Mouse (Mus musculus): ENCODE results near the gene Gm5431. TPM values are rescaled to one million over a fixed set of nuclear protein-coding genes. Genes with fewer than 3 reads are reported as not detected.

Gene Gm5431
- polyA plus RNA-seq, 1 experiment from 2014 or later: 0.16 TPM

DNA sequence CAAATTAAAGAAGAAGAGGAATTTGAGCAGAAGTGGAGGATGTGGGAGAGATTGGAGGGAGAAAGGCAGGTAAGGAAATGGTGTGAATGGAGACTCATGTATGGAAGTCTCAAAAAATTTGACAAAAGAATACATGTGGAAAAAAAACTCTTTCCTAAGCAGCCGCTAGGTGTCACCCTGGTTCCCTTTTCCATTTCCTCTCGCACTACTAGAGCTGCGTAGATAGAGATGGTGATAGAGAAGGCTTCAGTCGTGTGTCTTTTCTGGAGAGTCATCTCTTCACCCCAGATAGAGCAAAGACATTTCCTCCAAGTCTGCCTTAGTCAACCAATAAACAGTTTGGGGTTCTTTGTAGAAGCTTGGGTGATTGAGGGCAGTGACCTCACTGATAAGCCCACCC lies 27.5 kb downstream of the Gm5431 start:
- Histone ChIP-seq H3K9me3 (replicated peaks; ENCODE audit: control insufficient read depth, low read length) (no peaks in the 10 kb centered on the region), H3K9ac (ENCODE audit: low read depth, low read length) (no peak overlapping the region), H3K4me1 (ENCODE audit: control insufficient read depth, insufficient read depth, low read length) (peaks cover 6% of the 10 kb centered on the region), H3K4me3 (ENCODE audit: low read depth, low read length) (no peak overlapping the region), H3K27ac (ENCODE audit: low read depth, low read length) (no peak overlapping the region), H3K4me2 (no peak overlapping the region; the same call in 1 of the 2 replicates), H3K36me3 (ENCODE audit: control insufficient read depth, insufficient read depth, low read length) (no peaks in the 10 kb centered on the region), H3K27me3 (ENCODE audit: control insufficient read depth, insufficient read depth, low read length) (no peaks in the 10 kb centered on the region)
- WGBS (ENCODE audit: insufficient replicate concordance): 1% methylated on average over 4 of the region's 4 CpGs
- ATAC-seq (replicated peaks; ENCODE audit: insufficient number of reproducible peaks, low FRiP score, low TSS enrichment): no peak

DNA sequence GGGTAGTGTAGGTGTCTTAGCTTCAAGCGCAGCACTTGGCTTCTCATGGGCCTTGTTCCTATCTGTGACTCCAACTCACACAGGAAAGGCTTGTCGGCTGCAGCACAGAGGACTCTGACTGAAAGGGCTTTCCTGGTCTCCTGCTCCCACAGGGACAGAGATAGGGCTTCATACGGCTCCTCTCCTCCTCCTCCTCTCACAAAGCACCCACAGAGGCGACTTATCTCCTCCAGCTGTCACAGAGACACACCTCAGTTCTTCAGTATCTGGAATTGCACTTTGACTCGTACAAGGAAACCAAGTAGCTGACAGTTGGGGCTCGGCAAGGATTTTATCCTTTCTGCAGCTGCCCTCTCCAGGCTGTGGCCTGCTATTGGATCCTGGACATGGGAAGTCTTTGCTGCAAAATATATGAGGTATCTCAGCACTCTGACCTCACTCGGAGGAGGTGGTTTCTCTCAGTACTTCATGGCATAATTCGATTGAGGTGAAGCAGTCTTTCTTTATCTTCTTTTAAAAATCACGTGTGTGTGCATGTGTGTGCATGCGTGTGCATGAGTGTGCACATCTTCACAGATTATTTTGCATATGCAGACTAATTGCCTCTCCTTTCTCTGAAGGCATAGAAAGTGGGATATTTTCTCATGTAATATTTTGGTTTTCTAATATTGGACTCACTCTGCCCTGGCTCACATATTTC lies 28.3 kb downstream of the Gm5431 start:
- Histone ChIP-seq H3K27ac (ENCODE audit: low read depth, low read length) (no peak overlapping the region), H3K9me3 (replicated peaks; ENCODE audit: control insufficient read depth, low read length) (no peaks in the 10 kb centered on the region), H3K36me3 (ENCODE audit: control insufficient read depth, insufficient read depth, low read length) (no peaks in the 10 kb centered on the region), H3K4me1 (ENCODE audit: control insufficient read depth, insufficient read depth, low read length) (peaks cover 13% of the 10 kb centered on the region), H3K4me2 (no peak overlapping the region), H3K27me3 (ENCODE audit: control insufficient read depth, insufficient read depth, low read length) (no peaks in the 10 kb centered on the region), H3K4me3 (ENCODE audit: low read depth, low read length) (no peak overlapping the region), H3K9ac (ENCODE audit: low read depth, low read length) (no peak overlapping the region)
- WGBS (ENCODE audit: insufficient replicate concordance): 40% methylated on average over 10 of the region's 10 CpGs
- ATAC-seq (replicated peaks; ENCODE audit: insufficient number of reproducible peaks, low FRiP score, low TSS enrichment): no peak

DNA sequence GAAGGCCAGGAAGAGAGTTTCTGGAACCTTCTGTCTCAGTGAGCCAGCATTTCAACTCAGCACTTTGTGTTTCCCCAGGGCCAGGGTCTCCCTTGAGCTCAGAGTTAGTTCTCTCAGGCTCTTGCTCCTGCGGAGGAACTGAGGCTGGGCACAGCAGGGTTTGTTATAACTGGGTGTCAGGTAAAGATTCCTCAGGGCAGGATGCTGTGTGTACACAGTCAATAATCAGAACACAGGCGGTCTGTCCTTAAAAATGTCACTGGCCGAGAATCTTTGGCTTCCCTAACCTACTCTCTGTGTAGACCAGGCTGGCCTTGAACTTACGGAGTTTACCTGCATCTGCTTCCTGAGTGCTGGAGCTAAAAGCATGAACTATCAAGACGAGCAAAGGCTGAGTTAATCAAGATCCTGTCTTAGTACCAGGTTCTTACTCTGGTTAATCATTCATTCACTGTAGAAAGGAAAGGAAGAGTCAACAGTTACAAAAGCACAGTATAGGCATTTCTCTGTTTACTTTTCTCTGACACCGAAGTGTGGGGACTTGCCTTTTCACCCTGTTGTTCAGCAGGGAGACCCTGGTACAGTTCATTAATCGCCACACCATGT lies 29.2 kb downstream of the Gm5431 start:
- ATAC-seq (replicated peaks; ENCODE audit: insufficient number of reproducible peaks, low FRiP score, low TSS enrichment): no peak
- Histone ChIP-seq H3K27ac (ENCODE audit: low read depth, low read length) (no peak overlapping the region), H3K36me3 (ENCODE audit: control insufficient read depth, insufficient read depth, low read length) (no peaks in the 10 kb centered on the region), H3K9me3 (replicated peaks; ENCODE audit: control insufficient read depth, low read length) (no peaks in the 10 kb centered on the region), H3K4me3 (ENCODE audit: low read depth, low read length) (no peak overlapping the region), H3K4me1 (ENCODE audit: control insufficient read depth, insufficient read depth, low read length) (peaks cover 13% of the 10 kb centered on the region), H3K9ac (ENCODE audit: low read depth, low read length) (no peak overlapping the region), H3K4me2 (no peak overlapping the region), H3K27me3 (ENCODE audit: control insufficient read depth, insufficient read depth, low read length) (no peaks in the 10 kb centered on the region)
- 80% methylated on average over 7 of the region's 7 CpGs for WGBS (ENCODE audit: insufficient replicate concordance)

DNA sequence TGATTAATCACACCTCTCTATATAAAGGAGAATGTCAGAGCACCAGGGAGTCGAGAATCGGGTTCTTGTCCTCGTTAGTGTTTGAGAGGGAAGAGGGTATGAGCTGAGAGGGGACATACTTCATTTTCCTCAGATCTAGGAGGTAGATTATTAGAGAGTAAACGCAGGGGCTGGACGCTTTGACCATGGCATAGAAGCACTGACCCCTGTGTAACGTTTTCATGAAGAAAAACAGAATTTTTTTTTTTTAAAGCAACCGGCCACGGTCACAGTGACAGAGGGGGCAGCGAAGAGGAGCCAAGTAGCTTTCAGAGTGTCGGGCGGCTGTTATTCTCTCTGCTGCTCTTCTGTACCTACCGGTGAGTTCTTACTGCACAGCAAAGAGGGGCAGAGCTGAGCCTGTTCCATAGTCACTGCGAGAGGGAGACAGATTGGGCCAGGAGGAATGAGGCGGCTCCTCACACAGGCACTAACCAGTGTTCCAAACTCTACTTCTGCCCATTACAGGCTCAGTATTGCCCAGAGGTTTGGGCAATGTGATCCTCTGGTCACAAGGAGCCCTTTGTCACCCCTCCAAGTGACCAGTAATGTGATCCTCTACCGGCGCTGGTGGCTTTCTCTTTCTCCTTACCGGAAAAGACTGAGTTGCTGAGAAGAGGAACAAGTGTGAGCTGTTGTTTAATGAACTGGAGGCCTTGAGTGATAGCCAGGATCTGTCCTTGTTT lies 30.0 kb downstream of the Gm5431 start:
- ATAC-seq (replicated peaks; ENCODE audit: insufficient number of reproducible peaks, low FRiP score, low TSS enrichment): no peak
- Histone ChIP-seq H3K4me3 (ENCODE audit: low read depth, low read length) (peak overlapping the region; percentile 57), H3K4me2 (peak overlapping the region; percentile 74), H3K9ac (ENCODE audit: low read depth, low read length) (peak overlapping the region; percentile 76), H3K27me3 (ENCODE audit: control insufficient read depth, insufficient read depth, low read length) (no peaks in the 10 kb centered on the region), H3K27ac (ENCODE audit: low read depth, low read length) (no peak overlapping the region; the same call in 1 of the 2 replicates), H3K4me1 (ENCODE audit: control insufficient read depth, insufficient read depth, low read length) (peaks cover 13% of the 10 kb centered on the region), H3K9me3 (replicated peaks; ENCODE audit: control insufficient read depth, low read length) (no peaks in the 10 kb centered on the region), H3K36me3 (ENCODE audit: control insufficient read depth, insufficient read depth, low read length) (no peaks in the 10 kb centered on the region)
- WGBS (ENCODE audit: insufficient replicate concordance): 11% methylated on average over 17 of the region's 17 CpGs

DNA sequence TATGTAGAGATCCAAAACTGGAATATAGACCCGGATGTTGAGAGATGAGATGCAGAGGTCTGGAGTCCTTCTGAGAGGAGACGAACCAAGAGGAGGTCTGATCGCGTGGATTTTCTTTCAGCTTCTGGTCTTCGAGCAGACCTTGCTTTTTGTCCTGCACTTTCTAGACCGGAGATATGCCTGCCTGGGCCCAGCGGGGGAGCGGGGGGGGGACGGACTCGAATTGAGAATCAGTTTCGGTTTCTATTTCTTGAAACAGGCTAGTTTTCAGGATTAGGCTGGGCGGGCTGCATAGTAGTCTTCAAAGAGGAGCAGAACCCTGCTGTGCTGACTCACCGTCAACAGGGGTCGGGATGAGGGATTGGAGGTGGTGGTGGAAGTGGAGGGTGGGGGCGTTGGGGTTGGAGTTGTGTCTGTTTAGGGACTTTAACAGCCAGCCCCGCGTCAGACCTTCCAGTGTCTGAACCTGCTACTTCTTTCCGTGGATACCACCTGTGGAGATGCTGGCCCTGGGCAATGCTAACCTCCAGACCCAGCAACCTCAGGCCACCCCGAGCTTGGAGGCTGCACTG lies 30.7 kb downstream of the Gm5431 start, which contains the start of gene Irgm1:
Gene Irgm1 (minus strand): TSS at position 483 of the 572 bp plus-strand sequence.
- Histone ChIP-seq H3K9ac (ENCODE audit: low read depth, low read length) (peak within 1 kb of the TSS; percentile 76), H3K9me3 (replicated peaks; ENCODE audit: control insufficient read depth, low read length) (no peaks in the 10 kb centered on the region), H3K4me1 (ENCODE audit: control insufficient read depth, insufficient read depth, low read length) (peaks cover 13% of the 10 kb centered on the region), H3K4me3 (ENCODE audit: low read depth, low read length) (peak within 1 kb of the TSS; percentile 57), H3K4me2 (peak within 1 kb of the TSS; percentile 74), H3K27ac (ENCODE audit: low read depth, low read length) (peak within 1 kb of the TSS; percentile 35; the same call in 1 of the 2 replicates), H3K27me3 (ENCODE audit: control insufficient read depth, insufficient read depth, low read length) (no peaks in the 10 kb centered on the region), H3K36me3 (ENCODE audit: control insufficient read depth, insufficient read depth, low read length) (0 out of 2 replicates have a peak, but pooled peaks cover under 1% of the 10 kb centered on the region)
- WGBS (ENCODE audit: insufficient replicate concordance): 1% methylated on average over 19 of the region's 19 CpGs
- peak; percentile 60; the same call in 1 of the 2 replicates for ATAC-seq (replicated peaks; ENCODE audit: insufficient number of reproducible peaks, low FRiP score, low TSS enrichment)

DNA sequence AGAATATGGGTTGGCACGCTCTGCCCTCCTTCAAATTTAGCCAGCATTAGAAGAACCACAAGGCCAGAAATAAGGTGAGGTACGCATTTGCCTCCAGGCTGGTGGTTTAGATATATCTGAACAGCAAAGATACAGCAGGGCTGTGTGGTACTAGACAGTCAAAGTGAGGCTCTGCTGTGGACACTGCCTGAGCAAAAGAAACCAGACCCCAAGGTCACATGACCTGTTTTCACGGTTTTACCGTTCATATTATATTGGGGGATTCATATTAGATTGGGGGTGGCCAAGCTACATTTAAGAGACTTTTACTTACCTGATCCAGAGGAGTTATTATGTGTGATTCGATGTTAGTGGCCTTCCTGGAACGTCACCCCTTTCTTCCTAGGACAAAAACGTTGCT lies 31.2 kb downstream of the Gm5431 start:
- no peak for ATAC-seq (replicated peaks; ENCODE audit: insufficient number of reproducible peaks, low FRiP score, low TSS enrichment)

DNA sequence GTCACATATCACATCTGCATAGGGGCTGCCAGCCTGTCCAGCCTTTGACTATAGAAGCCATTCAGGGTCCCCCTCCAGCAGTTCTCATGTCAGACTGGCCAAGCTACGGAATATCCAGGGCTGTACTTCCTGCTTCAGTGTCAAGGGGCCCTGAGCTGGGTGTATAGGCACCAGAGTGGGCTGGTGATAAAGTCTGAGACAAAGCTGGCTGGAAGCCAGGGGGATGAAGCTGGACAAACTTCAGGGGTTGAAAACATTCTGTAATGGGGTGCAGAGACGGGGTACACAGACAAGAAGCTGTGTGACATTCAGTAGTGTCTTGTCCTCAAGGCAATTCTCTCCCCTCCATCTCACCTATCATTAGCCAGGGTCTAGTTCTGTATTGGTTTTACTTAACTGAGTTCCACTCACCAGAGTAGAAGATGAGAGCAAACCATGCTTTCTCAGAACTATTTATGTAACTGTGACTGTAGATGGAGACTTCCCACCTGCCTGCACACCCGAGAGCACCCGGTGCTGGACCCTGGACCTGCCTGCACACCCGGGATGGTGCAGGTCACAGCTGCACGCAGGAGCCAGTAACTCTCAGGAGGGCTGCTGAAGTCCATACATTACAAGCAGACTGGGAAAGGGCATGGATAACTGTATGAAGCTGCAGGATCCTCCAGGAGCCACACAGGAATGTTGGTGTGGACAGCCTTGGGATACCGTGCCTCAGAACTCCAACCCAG lies 32.5 kb downstream of the Gm5431 start:
- Histone ChIP-seq H3K27ac (ENCODE audit: low read depth, low read length) (peak overlapping the region; percentile 55; the same call in 1 of the 2 replicates), H3K36me3 (ENCODE audit: control insufficient read depth, insufficient read depth, low read length) (0 out of 2 replicates have a peak, but pooled peaks cover 2% of the 10 kb centered on the region), H3K4me1 (ENCODE audit: control insufficient read depth, insufficient read depth, low read length) (peaks cover 13% of the 10 kb centered on the region), H3K9ac (ENCODE audit: low read depth, low read length) (peak overlapping the region; percentile 54; the same call in 1 of the 2 replicates), H3K27me3 (ENCODE audit: control insufficient read depth, insufficient read depth, low read length) (no peaks in the 10 kb centered on the region), H3K4me3 (ENCODE audit: low read depth, low read length) (0 out of 2 replicates have a peak overlapping the region, but pooled peaks have one; percentile 8), H3K4me2 (peak overlapping the region; percentile 74), H3K9me3 (replicated peaks; ENCODE audit: control insufficient read depth, low read length) (no peaks in the 10 kb centered on the region)
- no peak for ATAC-seq (replicated peaks; ENCODE audit: insufficient number of reproducible peaks, low FRiP score, low TSS enrichment)
- WGBS (ENCODE audit: insufficient replicate concordance): 61% methylated on average over 7 of the region's 7 CpGs

More for the DNA sequence above, 31.2 kb downstream of the Gm5431 start:
- peak overlapping the region; percentile 74 for H3K4me2 ChIP-seq
- H3K9ac ChIP-seq (ENCODE audit: low read depth, low read length): peak overlapping the region; percentile 76
- no peaks in the 10 kb centered on the region for H3K9me3 ChIP-seq (replicated peaks; ENCODE audit: control insufficient read depth, low read length)
- WGBS (ENCODE audit: insufficient replicate concordance): 27% methylated on average over 7 of the region's 7 CpGs
- 0 out of 2 replicates have a peak, but pooled peaks cover 2% of the 10 kb centered on the region for H3K36me3 ChIP-seq (ENCODE audit: control insufficient read depth, insufficient read depth, low read length)
- H3K27me3 ChIP-seq (ENCODE audit: control insufficient read depth, insufficient read depth, low read length): no peaks in the 10 kb centered on the region
- H3K27ac ChIP-seq (ENCODE audit: low read depth, low read length): peak overlapping the region; percentile 35; the same call in 1 of the 2 replicates
- peaks cover 13% of the 10 kb centered on the region for H3K4me1 ChIP-seq (ENCODE audit: control insufficient read depth, insufficient read depth, low read length)
- peak overlapping the region; percentile 57 for H3K4me3 ChIP-seq (ENCODE audit: low read depth, low read length)
